Mouse (Mus musculus) MEL (cell line): Measurements from ENCODE around the gene Map2k4.

ENCODE experiments used
- CTCF ChIP-seq, 3 experiments: IDR thresholded peaks in 2 of 3; conservative IDR thresholded peaks in 1 of 3; 2 replicates each; pipeline ENCODE4 v1.5.1; 2011 to 2012; ENCODE audit warnings: low read length in 3 of 3, low read depth in 2 of 3, mild to moderate bottlenecking in 2 of 3, improper control_type of control experiment in 1 of 3, inconsistent platforms in 1 of 3, mixed read lengths in 1 of 3, moderate library complexity in 1 of 3; ENCODE audit not compliant: control insufficient read depth in 1 of 3, insufficient read depth in 1 of 3, poor library complexity in 1 of 3, severe bottlenecking in 1 of 3
- GATA1 ChIP-seq: IDR thresholded peaks from 2 replicates; pipeline ENCODE4 v1.6.1; 2011; ENCODE audit warnings: low read depth, low read length, improper control_type of control experiment
- MEF2A ChIP-seq: IDR thresholded peaks from 2 replicates; pipeline ENCODE4 v1.6.1; 2014; ENCODE audit warnings: low read depth, mild to moderate bottlenecking, inconsistent platforms, low read length, improper control_type of control experiment; ENCODE audit not compliant: poor library complexity, insufficient replicate concordance, severe bottlenecking; ENCODE audit errors: extremely low read depth
- POLR2A ChIP-seq, 2 experiments: IDR thresholded peaks; 2 replicates each; pipeline ENCODE4 v1.6.1; 2011 to 2012; ENCODE audit warnings: low read length in 2 of 2, mild to moderate bottlenecking in 2 of 2, control low read depth in 1 of 2, improper control_type of control experiment in 1 of 2, low read depth in 1 of 2, moderate library complexity in 1 of 2; ENCODE audit not compliant: control insufficient read depth in 1 of 2, insufficient read depth in 1 of 2, poor library complexity in 1 of 2
- USF2 ChIP-seq, 2 experiments: IDR thresholded peaks; 2 replicates each; pipeline ENCODE4 v1.6.1; 2011 to 2012; ENCODE audit warnings: improper control_type of control experiment in 2 of 2, low read length in 2 of 2, borderline replicate concordance in 1 of 2, inconsistent platforms in 1 of 2, low read depth in 1 of 2, mild to moderate bottlenecking in 1 of 2; ENCODE audit not compliant: insufficient read depth in 1 of 2

- TF ChIP-seq USF2 (IDR thresholded peaks at IDR 0.05; ENCODE audit: borderline replicate concordance in 1 of 2, insufficient read depth in 1 of 2, low read depth in 1 of 2, low read length in 2 of 2), result no peak
- TF ChIP-seq MEF2A, result no peak
- no peak for TF ChIP-seq CTCF (IDR thresholded peaks at IDR 0.05 in 2 of 3, conservative IDR thresholded peaks at IDR 0.05 in 1 of 3; ENCODE audit: control insufficient read depth in 1 of 3, insufficient read depth in 1 of 3, low read depth in 2 of 3, low read length in 3 of 3, poor library complexity in 1 of 3, severe bottlenecking in 1 of 3)
- no peak for TF ChIP-seq GATA1
- no peak for TF ChIP-seq POLR2A (IDR thresholded peaks at IDR 0.05; ENCODE audit: control insufficient read depth in 1 of 2, insufficient read depth in 1 of 2, low read depth in 1 of 2, low read length in 2 of 2, poor library complexity in 1 of 2)
Observed at GRCm38 (mm10) chr11:65781596-65781995, 6.5 kb downstream of the Map2k4 start.
